Comparison of ENCODE assay signal across 8 mouse cellular contexts in genomic region chr15:93596285-93596684, GRCm38 (mm10). TPM values are rescaled to one million over a fixed set of nuclear protein-coding genes. Genes with fewer than 3 reads are reported as not detected.
DNase-seq lines count a peak whose midpoint lies in the region; ATAC-seq and TF ChIP-seq lines count a peak whose summit lies in the region.

No protein-coding gene starts in this region.

- under 1% methylated on average over 11 of the region's 11 CpGs for WGBS in cerebellum, adult 2 months
- under 1% methylated on average over 11 of the region's 11 CpGs for WGBS in lung, adult 2 months

- H3K27me3 ChIP-seq in cerebellum, adult 2 months (ENCODE audit: control insufficient read depth, insufficient read depth, low read length): no peaks in the 10 kb centered on the region

- TF ChIP-seq POLR2A in cerebellum, adult 2 months (IDR thresholded peaks at IDR 0.05; ENCODE audit: borderline replicate concordance, insufficient read depth, low read length): no peak
- TF ChIP-seq POLR2A in lung, adult 2 months (IDR thresholded peaks at IDR 0.05; ENCODE audit: borderline replicate concordance, extremely low read depth, low read depth, low read length): 0 out of 2 replicates have a peak, but pooled peaks have one; percentile 15

- ATAC-seq in frontal cortex, adult (ENCODE audit: low TSS enrichment): peak; percentile 51

- no peak overlapping the region for H3K27ac ChIP-seq in cerebellum, adult 2 months (ENCODE audit: insufficient read depth, low read length)
- peak overlapping the region; percentile 97 for H3K27ac ChIP-seq in layer of hippocampus, adult 2 months

- H3K4me3 ChIP-seq in cerebellum, adult 2 months (replicated peaks; ENCODE audit: insufficient read depth, low read depth, low read length): peak overlapping the region; percentile 56
- H3K4me3 ChIP-seq in layer of hippocampus, adult 2 months: peak overlapping the region; percentile 71
- peak overlapping the region; percentile 57 for H3K4me3 ChIP-seq in lung, adult 2 months (replicated peaks; ENCODE audit: extremely low read depth, low read depth, low read length)

- TF ChIP-seq CTCF in cerebellum, adult 2 months (IDR thresholded peaks at IDR 0.05; ENCODE audit: borderline replicate concordance, insufficient read depth, low read depth, low read length): no peak
- no peak for TF ChIP-seq CTCF in layer of hippocampus, adult 2 months (conservative IDR thresholded peaks at IDR 0.05)
- TF ChIP-seq CTCF in lung, adult 2 months (IDR thresholded peaks at IDR 0.05; ENCODE audit: insufficient read depth, low read length): no peak

- DNase-seq in ES-CJ7 (ENCODE audit: low read depth, low spot score): peak; percentile 56
- DNase-seq in cerebellum, adult 2 months: peak; percentile 76 to 78
- peak; percentile 84 for DNase-seq in heart, postnatal 4 days
- peak; percentile 62 to 74 for DNase-seq in layer of hippocampus, adult 2 months (ENCODE audit: low spot score in 2 of 2)
- DNase-seq in lung, adult 2 months: peak; percentile 76
- DNase-seq in ovary, adult 18-20 months (ENCODE audit: low spot score): peak; percentile 50
- peak; percentile 69 for DNase-seq in thymus, postnatal 25 days

- peaks cover 6% of the 10 kb centered on the region for H3K4me1 ChIP-seq in cerebellum, adult 2 months (ENCODE audit: control insufficient read depth, insufficient read depth, low read length)
- no peaks in the 10 kb centered on the region; the same call in 1 of the 2 replicates for H3K4me1 ChIP-seq in lung, adult 2 months (ENCODE audit: control insufficient read depth, insufficient read depth, low read length)

RNA-seq across cellular contexts. Expression of gene Prickle1, which starts 0.6 kb away (rescaled TPM):
- 13.4 and 16.1 TPM in 2 replicates for polyA plus RNA-seq in cerebellum, adult 2 months (2012; rRNA removed)
- total RNA-seq in heart, postnatal 4 days (2021): 10 to 100 TPM; 31.0 to 36.4 TPM
- 10 to 100 TPM; 67.4 to 69.2 TPM for total RNA-seq in layer of hippocampus, adult 2 months (2021)
- polyA plus RNA-seq in lung, adult 2 months (2012; rRNA removed): 44.2 and 62.3 TPM in 2 replicates
